Comparison of ENCODE assay signal across 22 mouse cellular contexts in the genomic region with DNA sequence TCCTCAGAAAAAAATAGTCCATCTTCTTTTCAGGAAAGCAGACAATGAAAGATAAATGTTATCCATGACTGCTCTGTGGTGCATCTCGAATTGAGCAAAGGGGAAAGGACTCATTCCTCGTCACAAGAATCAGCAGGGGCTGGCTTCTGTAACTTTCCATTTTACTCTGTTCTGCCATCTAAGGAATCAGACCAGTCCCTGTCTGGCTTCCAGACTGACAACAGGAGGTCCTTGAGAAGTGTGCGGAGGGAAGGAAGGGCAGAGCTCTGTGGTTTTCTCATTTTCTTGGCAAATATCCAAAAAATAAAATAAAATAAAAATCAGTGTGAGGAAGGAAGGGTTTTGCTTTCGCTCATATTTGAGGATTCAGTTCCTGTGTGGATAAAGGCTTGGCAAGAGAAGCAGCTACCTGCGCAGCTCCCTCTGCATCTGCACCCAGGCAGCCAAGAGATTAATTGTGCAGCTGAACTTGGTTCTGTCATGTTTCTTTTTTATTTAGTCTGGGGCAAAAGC.
A peak's percentile ranks its signal among the peaks of the same experiment; 100 is the strongest.
DNase-seq lines count a peak whose midpoint lies in the region; ATAC-seq and TF ChIP-seq lines count a peak whose summit lies in the region.
"Had no signal": no experiment of that assay in that cellular context is flagged by ENCODE, and none has a peak within 500 bp of the region (broad histone marks: within the 10 kb centered on the region; RNA-seq: fewer than 3 reads in every experiment).

No protein-coding gene starts in this region.

- WGBS in forebrain, embryonic 14.5 days: 62% methylated on average over 5 of the region's 5 CpGs
- 60% methylated on average over 5 of the region's 5 CpGs for WGBS in forebrain, postnatal 0 days
- WGBS in lung, embryonic 14.5 days: 52% methylated on average over 5 of the region's 5 CpGs

- no peak overlapping the region for H3K9ac ChIP-seq in forebrain, embryonic 14.5 days (ENCODE audit: low read length)
- no peak overlapping the region for H3K9ac ChIP-seq in forebrain, postnatal 0 days
- no peak overlapping the region for H3K9ac ChIP-seq in lung, embryonic 14.5 days
- H3K9ac ChIP-seq: embryonic facial prominence, embryonic 12.5 days; neural tube, embryonic 13.5 days had no signal

- H3K4me3 ChIP-seq in forebrain, embryonic 14.5 days (ENCODE audit: low read depth, low read length): no peak overlapping the region
- no peak overlapping the region for H3K4me3 ChIP-seq in forebrain, postnatal 0 days (ENCODE audit: low read depth, low read length)
- no peak overlapping the region for H3K4me3 ChIP-seq in lung, embryonic 14.5 days (ENCODE audit: low read depth, low read length)
- H3K4me3 ChIP-seq: embryonic facial prominence, embryonic 12.5 days; erythroblast, embryonic 14.5 days; heart, embryonic 10.5 days; hindbrain, embryonic 10.5 days; neural tube, embryonic 13.5 days had no signal

- no peak overlapping the region for H3K4me2 ChIP-seq in forebrain, embryonic 14.5 days (ENCODE audit: low read length)
- H3K4me2 ChIP-seq in forebrain, postnatal 0 days (ENCODE audit: low read depth): no peak overlapping the region
- H3K4me2 ChIP-seq in lung, embryonic 14.5 days: no peak overlapping the region
- H3K4me2 ChIP-seq: embryonic facial prominence, embryonic 12.5 days; liver, embryonic 11.5 days; neural tube, embryonic 13.5 days had no signal

- no peak for DNase-seq in forebrain, embryonic 14.5 days (ENCODE audit: low spot score)
- DNase-seq in forebrain, postnatal 0 days: no peak
- peak; percentile 9 for DNase-seq in lung, embryonic 14.5 days
- no peak for DNase-seq in lung, postnatal 14 days
- DNase-seq in cerebellum, adult 8-10 months: peak; percentile 73
- no peak for DNase-seq in gastrocnemius, postnatal 36 days
- DNase-seq: adrenal gland, postnatal 25 days; kidney, adult 18-20 months; kidney, postnatal 25 days; lung, adult 18-20 months; lung, postnatal 4 days; right cerebral cortex, adult 18-20 months; thymus, postnatal 36 days had no signal

- H3K36me3 ChIP-seq in forebrain, embryonic 14.5 days (ENCODE audit: control insufficient read depth, insufficient read depth, low read length): no peaks in the 10 kb centered on the region
- no peaks in the 10 kb centered on the region for H3K36me3 ChIP-seq in forebrain, postnatal 0 days (ENCODE audit: insufficient read depth)
- no peaks in the 10 kb centered on the region for H3K36me3 ChIP-seq in lung, embryonic 14.5 days (ENCODE audit: insufficient read depth)
- H3K36me3 ChIP-seq: embryonic facial prominence, embryonic 12.5 days; G1E; heart, embryonic 10.5 days; hindbrain, embryonic 10.5 days; neural tube, embryonic 13.5 days had no signal

- TF ChIP-seq CTCF in forebrain, postnatal 0 days (IDR thresholded peaks at IDR 0.05; ENCODE audit: low read depth): no peak
- TF ChIP-seq CTCF in lung, embryonic 14.5 days (IDR thresholded peaks at IDR 0.05; ENCODE audit: low read depth): no peak

- H3K27ac ChIP-seq in forebrain, embryonic 14.5 days (ENCODE audit: low read depth, low read length): no peak overlapping the region
- no peak overlapping the region for H3K27ac ChIP-seq in forebrain, postnatal 0 days (ENCODE audit: low read depth, low read length)
- no peak overlapping the region for H3K27ac ChIP-seq in lung, embryonic 14.5 days (ENCODE audit: low read depth)
- H3K27ac ChIP-seq: embryonic facial prominence, embryonic 12.5 days; heart, embryonic 10.5 days; hindbrain, embryonic 10.5 days; neural tube, embryonic 13.5 days had no signal

- H3K4me1 ChIP-seq in forebrain, embryonic 14.5 days (ENCODE audit: control insufficient read depth, insufficient read depth, low read length): no peaks in the 10 kb centered on the region
- H3K4me1 ChIP-seq in forebrain, postnatal 0 days (ENCODE audit: insufficient read depth): no peaks in the 10 kb centered on the region
- no peaks in the 10 kb centered on the region for H3K4me1 ChIP-seq in lung, embryonic 14.5 days (ENCODE audit: insufficient read depth)
- H3K4me1 ChIP-seq: heart, embryonic 10.5 days had no signal

- H3K27me3 ChIP-seq in forebrain, embryonic 14.5 days (replicated peaks; ENCODE audit: control insufficient read depth, insufficient read depth, low read length): no peaks in the 10 kb centered on the region
- H3K27me3 ChIP-seq in forebrain, postnatal 0 days (ENCODE audit: insufficient read depth, low read length): no peaks in the 10 kb centered on the region
- H3K27me3 ChIP-seq in lung, embryonic 14.5 days (ENCODE audit: insufficient read depth, low read length): no peaks in the 10 kb centered on the region
- H3K27me3 ChIP-seq: embryonic facial prominence, embryonic 12.5 days; neural tube, embryonic 13.5 days had no signal

- intact Hi-C loops in gastrocnemius, postnatal 36 days (cut with DNase I): no loop called here

- 0 out of 2 replicates have a peak, but pooled peaks have one; percentile 32 for ATAC-seq in forebrain, embryonic 14.5 days
- ATAC-seq in forebrain, postnatal 0 days: no peak
- no peak for ATAC-seq in lung, embryonic 14.5 days (ENCODE audit: insufficient read depth)
- no peak for ATAC-seq in monocyte, adult 5-6 weeks (replicated peaks; ENCODE audit: insufficient number of reproducible peaks, low FRiP score, low TSS enrichment, poor library complexity, severe bottlenecking)
- ATAC-seq: forebrain, embryonic 16.5 days had no signal

- H3K9me3 ChIP-seq in forebrain, embryonic 14.5 days (replicated peaks; ENCODE audit: control insufficient read depth, low read length): no peaks in the 10 kb centered on the region
- H3K9me3 ChIP-seq in forebrain, postnatal 0 days (ENCODE audit: low read length): no peaks in the 10 kb centered on the region
- no peaks in the 10 kb centered on the region for H3K9me3 ChIP-seq in lung, embryonic 14.5 days (ENCODE audit: low read depth, low read length)
- H3K9me3 ChIP-seq: embryonic facial prominence, embryonic 12.5 days; heart, embryonic 10.5 days; hindbrain, embryonic 10.5 days; neural tube, embryonic 13.5 days had no signal

Comparison
In these comparisons a context has a peak if more than half of its experiments do, and no peak if none do; other contexts are left out.
1. DNase-seq: peak in lung, embryonic 14.5 days (single experiment) and cerebellum, adult 8-10 months (single experiment); none in forebrain, embryonic 14.5 days (single experiment), forebrain, postnatal 0 days (single experiment), lung, postnatal 14 days (single experiment) and gastrocnemius, postnatal 36 days (0 of 2).